Mouse (Mus musculus): ENCODE measurements around the gene Zdhhc18. TPM values are rescaled to one million over a fixed set of nuclear protein-coding genes. Genes with fewer than 3 reads are reported as not detected.

The Zdhhc18 gene
- polyA plus RNA-seq, 1 experiment from 2014 or later = 4.6 TPM

DNA sequence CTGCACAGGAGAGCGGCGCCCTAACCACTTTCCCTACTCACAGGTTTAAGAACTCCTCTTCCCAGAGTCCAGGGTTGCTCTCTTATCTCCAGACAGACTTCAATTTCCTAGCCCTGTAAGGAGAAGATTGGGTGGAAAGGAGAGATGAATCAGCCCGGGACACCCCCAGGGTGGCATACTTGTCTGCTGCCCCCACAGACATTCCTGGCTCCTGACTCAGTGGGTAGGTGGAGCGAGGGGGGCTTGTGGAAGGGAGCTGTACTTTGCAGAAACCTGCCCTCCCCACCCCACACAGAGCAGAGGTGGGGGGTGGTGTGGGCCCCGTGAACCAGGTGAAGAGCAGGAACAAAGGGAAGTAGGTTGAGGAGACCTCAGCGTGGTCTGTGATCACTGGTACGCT lies 54.4 kb downstream of the Zdhhc18 start:
- no peak overlapping the region for H3K9ac ChIP-seq
- no peak overlapping the region for H3K27ac ChIP-seq
- H3K9me3 ChIP-seq = no peaks in the 10 kb centered on the region
- H3K36me3 ChIP-seq (replicated peaks) = peaks cover 29% of the 10 kb centered on the region
- no peak overlapping the region for H3K4me2 ChIP-seq
- WGBS = 75% methylated on average over 7 of the region's 7 CpGs
- no peak overlapping the region for H3K4me3 ChIP-seq (replicated peaks)
- peaks cover 35% of the 10 kb centered on the region for H3K27me3 ChIP-seq
- no peak for ATAC-seq (ENCODE audit: low FRiP score)
- peaks cover 13% of the 10 kb centered on the region for H3K4me1 ChIP-seq

DNA sequence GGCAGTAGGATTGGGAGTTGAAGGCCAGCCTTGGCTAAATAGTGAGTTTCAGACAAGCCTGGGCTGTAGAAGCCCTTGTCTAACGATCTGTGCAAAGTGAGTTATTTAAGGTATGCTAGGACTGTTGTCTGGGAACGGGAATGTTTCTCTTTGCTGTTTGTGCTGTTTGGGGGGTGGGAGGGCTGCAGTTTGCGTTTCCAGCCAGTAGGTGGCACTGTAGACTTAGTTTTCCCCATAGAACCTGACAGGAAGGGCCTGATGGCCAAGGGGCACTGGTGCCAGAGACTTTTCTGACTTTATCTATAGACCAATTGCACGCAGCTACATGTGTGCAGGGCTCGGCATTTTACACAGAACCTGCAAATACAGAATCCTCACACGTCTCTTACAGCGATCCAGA lies 57.4 kb downstream of the Zdhhc18 start:
- 32% methylated on average over 7 of the region's 7 CpGs for WGBS
- H3K9ac ChIP-seq = no peak overlapping the region
- H3K36me3 ChIP-seq (replicated peaks) = peaks cover 59% of the 10 kb centered on the region

GRCm38 (mm10) chr4:133584059-133584951 lies 65.6 kb downstream of the Zdhhc18 start, which contains the start of gene Gpn2:
TSS of gene Gpn2 (plus strand) at chr4:133584362.
- peaks cover 16% of the 10 kb centered on the region for H3K4me1 ChIP-seq
- peak within 1 kb of the TSS; percentile 61; the same call in 1 of the 2 replicates for H3K27ac ChIP-seq
- peak; percentile 84 for ATAC-seq (ENCODE audit: low FRiP score)
- H3K36me3 ChIP-seq (replicated peaks) = peaks cover 66% of the 10 kb centered on the region
- peak within 1 kb of the TSS; percentile 87 for H3K4me3 ChIP-seq (replicated peaks)
- 1% methylated on average over 65 of the region's 65 CpGs for WGBS
- no peaks in the 10 kb centered on the region for H3K9me3 ChIP-seq
- peak within 1 kb of the TSS; percentile 75 for H3K9ac ChIP-seq
- H3K27me3 ChIP-seq = no peaks in the 10 kb centered on the region
- H3K4me2 ChIP-seq = peak within 1 kb of the TSS; percentile 100

More for the DNA sequence above, 57.4 kb downstream of the Zdhhc18 start:
- Histone ChIP-seq H3K4me2 (no peak overlapping the region), H3K4me1 (no peaks in the 10 kb centered on the region), H3K4me3 (replicated peaks) (no peak overlapping the region), H3K27me3 (peaks cover 6% of the 10 kb centered on the region; the same call in 1 of the 2 replicates), H3K9me3 (no peaks in the 10 kb centered on the region), H3K27ac (no peak overlapping the region)
- ATAC-seq (ENCODE audit: low FRiP score) = no peak

DNA sequence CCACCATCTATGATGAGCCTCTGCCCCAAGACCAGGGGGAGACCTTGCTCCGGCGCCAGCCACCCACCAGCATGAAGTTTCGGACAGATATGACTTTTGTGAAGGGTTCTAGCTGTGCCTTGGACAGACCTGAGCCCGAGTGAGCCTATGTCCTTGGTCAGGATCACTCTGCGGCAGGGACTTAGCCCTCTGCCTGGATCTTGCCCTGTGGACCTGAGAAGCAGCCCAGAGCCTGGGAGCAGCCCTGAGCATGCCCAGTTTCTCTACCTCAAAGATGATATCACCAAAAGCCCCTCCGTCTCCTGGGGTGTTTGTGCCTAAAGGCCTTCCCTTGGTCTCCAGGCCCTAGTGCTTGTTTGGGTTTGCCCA lies 66.3 kb downstream of the Zdhhc18 start:
- Histone ChIP-seq H3K9ac (peak overlapping the region; percentile 75), H3K27ac (peak overlapping the region; percentile 57; the same call in 1 of the 2 replicates), H3K4me2 (peak overlapping the region; percentile 100), H3K4me3 (replicated peaks) (peak overlapping the region; percentile 87), H3K4me1 (peaks cover 16% of the 10 kb centered on the region), H3K36me3 (replicated peaks) (peaks cover 66% of the 10 kb centered on the region), H3K27me3 (no peaks in the 10 kb centered on the region), H3K9me3 (no peaks in the 10 kb centered on the region)
- peak; percentile 30; the same call in 1 of the 2 replicates for ATAC-seq (ENCODE audit: low FRiP score)
- WGBS = 67% methylated on average over 6 of the region's 6 CpGs

DNA sequence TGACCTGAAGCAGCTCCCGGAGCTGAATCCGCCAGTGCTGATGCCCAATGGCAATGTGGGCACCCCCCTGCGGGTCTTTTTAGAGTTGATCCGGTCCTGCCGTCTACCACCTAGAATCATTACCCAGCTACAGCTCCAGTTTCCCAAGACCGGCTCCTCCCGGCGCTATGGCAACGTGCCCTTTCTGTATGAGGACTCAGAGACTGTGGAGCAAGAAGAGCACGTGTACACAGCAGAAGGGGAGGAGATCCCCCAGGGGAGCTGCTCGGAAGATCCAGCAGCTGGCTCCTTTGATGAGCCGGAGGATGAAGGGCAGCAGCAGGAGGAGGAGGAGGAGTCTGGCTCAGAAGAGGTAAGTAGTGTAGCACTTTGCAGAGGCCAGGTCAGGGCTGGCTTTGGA lies 72.0 kb downstream of the Zdhhc18 start:
- Histone ChIP-seq H3K27ac (no peak overlapping the region), H3K27me3 (no peaks in the 10 kb centered on the region), H3K4me2 (no peak overlapping the region), H3K9ac (no peak overlapping the region), H3K9me3 (no peaks in the 10 kb centered on the region), H3K4me3 (replicated peaks) (no peak overlapping the region), H3K36me3 (replicated peaks) (peaks cover 43% of the 10 kb centered on the region), H3K4me1 (peaks cover 16% of the 10 kb centered on the region)
- WGBS = 80% methylated on average over 12 of the region's 12 CpGs
- no peak for ATAC-seq (ENCODE audit: low FRiP score)

DNA sequence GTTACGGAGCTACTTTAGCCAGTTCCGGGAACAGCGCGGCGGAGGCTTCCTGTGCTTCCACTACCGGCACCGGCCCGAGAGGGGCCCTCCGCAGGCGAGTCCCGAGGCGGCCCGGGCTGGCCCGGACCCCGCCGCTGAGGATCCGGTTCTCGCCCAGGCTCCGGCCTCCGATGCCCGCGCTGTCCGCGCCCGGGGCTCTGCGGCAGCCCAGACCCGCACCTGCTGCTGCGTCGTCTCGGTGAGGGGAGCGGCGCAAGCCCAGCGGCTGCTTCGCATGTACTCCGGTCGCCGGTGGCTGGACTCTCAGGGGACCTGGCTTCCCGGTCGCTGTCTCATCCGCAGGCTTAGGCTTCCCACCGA lies 75.1 kb downstream of the Zdhhc18 start:
- Histone ChIP-seq H3K27ac (peak overlapping the region; percentile 93), H3K9ac (peak overlapping the region; percentile 90), H3K4me2 (peak overlapping the region; percentile 93), H3K4me3 (replicated peaks) (peak overlapping the region; percentile 99), H3K4me1 (peaks cover 16% of the 10 kb centered on the region), H3K27me3 (no peaks in the 10 kb centered on the region), H3K36me3 (replicated peaks) (peaks cover 18% of the 10 kb centered on the region), H3K9me3 (no peaks in the 10 kb centered on the region)
- ATAC-seq (ENCODE audit: low FRiP score) = no peak; the same call in 1 of the 2 replicates
- under 1% methylated on average over 41 of the region's 41 CpGs for WGBS

DNA sequence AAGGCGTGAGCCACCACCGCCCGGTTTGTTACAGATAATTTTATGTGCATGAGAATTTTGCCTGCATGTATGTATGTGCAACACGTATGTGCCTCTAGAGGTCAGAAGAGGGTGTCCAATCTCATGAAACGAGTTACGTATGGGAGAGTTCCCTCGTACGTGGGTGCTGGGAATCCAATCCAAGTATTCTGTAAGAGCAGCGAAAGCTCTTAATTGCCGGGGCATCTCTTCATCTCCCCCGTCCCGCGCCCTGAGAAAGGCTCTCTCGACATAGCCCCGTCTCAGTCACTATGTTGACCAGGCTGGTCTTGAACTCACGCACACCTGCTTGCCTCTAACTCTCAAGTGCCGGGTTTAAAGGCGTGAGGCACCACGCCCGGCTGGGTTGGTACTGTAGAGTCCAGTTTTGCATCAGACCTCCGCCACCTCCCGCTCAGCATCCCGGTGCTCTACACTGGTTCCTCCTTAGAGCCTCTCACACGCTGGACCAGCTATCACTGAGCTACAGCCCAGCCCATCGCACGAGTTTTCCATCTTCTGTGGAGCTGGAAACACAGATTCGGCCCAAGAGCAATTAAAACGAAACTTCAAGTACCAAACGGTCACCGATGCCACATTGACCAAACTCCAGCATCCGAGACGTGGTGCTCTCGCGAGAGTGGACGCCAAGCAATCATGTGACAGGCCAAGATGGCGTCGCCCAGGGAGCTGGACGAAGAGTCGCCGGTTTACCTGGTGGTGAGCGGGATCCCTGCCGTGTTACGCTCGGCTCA lies 75.7 kb downstream of the Zdhhc18 start, which contains the start of gene Gpatch3:
Gene Gpatch3 (plus strand): TSS at position 676 of the 773 bp plus-strand sequence.
- Histone ChIP-seq H3K4me1 (peaks cover 16% of the 10 kb centered on the region), H3K27ac (peak within 1 kb of the TSS; percentile 93), H3K4me2 (peak within 1 kb of the TSS; percentile 93), H3K9ac (peak within 1 kb of the TSS; percentile 90), H3K4me3 (replicated peaks) (peak within 1 kb of the TSS; percentile 99), H3K9me3 (no peaks in the 10 kb centered on the region), H3K27me3 (no peaks in the 10 kb centered on the region), H3K36me3 (replicated peaks) (peaks cover 12% of the 10 kb centered on the region)
- WGBS = 8% methylated on average over 44 of the region's 44 CpGs
- peak; percentile 96 for ATAC-seq (ENCODE audit: low FRiP score)

DNA sequence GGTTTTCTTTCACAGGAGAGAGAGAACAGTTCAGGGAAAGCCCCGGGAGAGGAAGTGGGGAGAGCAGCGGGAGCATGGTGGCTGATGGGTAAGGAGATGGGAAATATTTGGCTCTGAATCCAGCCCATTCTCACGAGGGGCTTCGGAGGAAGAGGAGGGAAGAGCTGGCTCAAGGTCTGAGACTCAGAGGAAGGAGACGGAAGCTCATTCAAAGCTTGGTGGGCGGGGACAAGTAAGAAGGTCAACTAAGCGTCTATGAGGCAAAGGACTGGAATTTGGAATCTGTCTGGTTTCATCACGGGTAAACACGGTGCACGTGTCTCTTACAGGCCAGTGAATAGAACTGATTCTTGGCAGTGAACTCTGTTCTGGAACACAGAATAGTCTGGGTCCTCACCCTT lies 79.9 kb downstream of the Zdhhc18 start:
- WGBS = 65% methylated on average over 10 of the region's 10 CpGs
- Histone ChIP-seq H3K9me3 (no peaks in the 10 kb centered on the region), H3K4me2 (no peak overlapping the region), H3K36me3 (replicated peaks) (no peaks in the 10 kb centered on the region), H3K27ac (no peak overlapping the region), H3K4me3 (replicated peaks) (no peak overlapping the region), H3K27me3 (no peaks in the 10 kb centered on the region), H3K4me1 (peaks cover 6% of the 10 kb centered on the region), H3K9ac (no peak overlapping the region)
- ATAC-seq (ENCODE audit: low FRiP score) = no peak

DNA sequence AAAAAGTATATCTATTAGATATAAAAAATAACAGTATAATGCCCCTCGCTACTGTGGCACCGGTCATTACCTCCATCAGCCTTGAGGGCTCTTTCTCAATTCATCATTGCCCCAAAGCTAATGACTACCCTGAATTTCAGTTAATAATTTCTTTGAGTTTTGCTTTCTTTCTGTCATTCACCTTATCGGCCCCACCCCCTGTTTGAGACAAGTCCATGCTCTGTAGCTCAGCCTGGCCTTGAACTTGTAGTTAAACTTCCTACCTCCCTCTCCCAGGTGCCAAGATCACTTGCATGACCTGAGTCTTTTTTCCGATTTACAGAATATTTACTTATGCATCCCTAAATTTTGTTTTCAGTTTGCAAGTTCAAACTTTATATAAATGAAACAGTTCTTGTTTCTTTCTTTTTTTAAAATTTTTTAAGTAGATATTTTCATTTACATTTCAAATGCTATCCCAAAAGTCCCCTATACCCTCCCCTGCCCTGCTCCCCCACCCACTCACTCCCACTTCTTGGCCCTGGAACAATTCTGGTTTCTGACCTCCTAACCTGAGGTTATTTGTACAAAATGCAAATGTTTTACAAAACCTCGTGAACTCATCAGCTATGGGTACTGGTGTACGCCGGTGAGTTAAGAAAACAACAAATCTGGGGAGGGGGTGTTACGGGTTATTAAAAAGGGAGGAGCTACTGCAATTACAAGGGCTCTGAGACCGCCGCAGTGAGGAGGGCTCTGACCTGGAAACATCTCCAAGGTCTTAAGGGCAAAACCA lies 80.5 kb downstream of the Zdhhc18 start:
- no peak overlapping the region for H3K4me3 ChIP-seq (replicated peaks)
- H3K4me1 ChIP-seq = peaks cover 5% of the 10 kb centered on the region; the same call in 1 of the 2 replicates
- no peaks in the 10 kb centered on the region for H3K9me3 ChIP-seq
- H3K9ac ChIP-seq = no peak overlapping the region
- no peak for ATAC-seq (ENCODE audit: low FRiP score)
- H3K27me3 ChIP-seq = no peaks in the 10 kb centered on the region
- 84% methylated on average over 10 of the region's 10 CpGs for WGBS
- no peaks in the 10 kb centered on the region for H3K36me3 ChIP-seq (replicated peaks)
- no peak overlapping the region for H3K4me2 ChIP-seq
- no peak overlapping the region for H3K27ac ChIP-seq

GRCm38 (mm10) chr4:133567251-133567650 lies 82.7 kb downstream of the Zdhhc18 start:
- H3K4me1 ChIP-seq = no peaks in the 10 kb centered on the region
- WGBS = 36% methylated on average over 8 of the region's 8 CpGs
- no peak for ATAC-seq (ENCODE audit: low FRiP score)
- H3K4me2 ChIP-seq = no peak overlapping the region
- no peaks in the 10 kb centered on the region for H3K9me3 ChIP-seq
- no peak overlapping the region for H3K4me3 ChIP-seq (replicated peaks)
- no peak overlapping the region for H3K9ac ChIP-seq
- no peaks in the 10 kb centered on the region for H3K27me3 ChIP-seq
- no peak overlapping the region for H3K27ac ChIP-seq
- H3K36me3 ChIP-seq (replicated peaks) = no peaks in the 10 kb centered on the region

GRCm38 (mm10) chr4:133563123-133563571 lies 86.8 kb downstream of the Zdhhc18 start:
- Histone ChIP-seq H3K27me3 (no peaks in the 10 kb centered on the region), H3K4me2 (no peak overlapping the region), H3K9ac (no peak overlapping the region), H3K4me3 (replicated peaks) (no peak overlapping the region), H3K4me1 (no peaks in the 10 kb centered on the region), H3K9me3 (no peaks in the 10 kb centered on the region), H3K36me3 (replicated peaks) (no peaks in the 10 kb centered on the region), H3K27ac (no peak overlapping the region)
- 81% methylated on average over 11 of the region's 11 CpGs for WGBS
- ATAC-seq (ENCODE audit: low FRiP score) = no peak

- WGBS = 79% methylated on average over 4 of the region's 4 CpGs
- no peaks in the 10 kb centered on the region for H3K27me3 ChIP-seq
- no peak overlapping the region for H3K9ac ChIP-seq
- H3K4me2 ChIP-seq = no peak overlapping the region
- ATAC-seq (ENCODE audit: low FRiP score) = no peak
- no peaks in the 10 kb centered on the region for H3K36me3 ChIP-seq (replicated peaks)
- H3K4me3 ChIP-seq (replicated peaks) = no peak overlapping the region
- H3K27ac ChIP-seq = no peak overlapping the region
- no peaks in the 10 kb centered on the region for H3K4me1 ChIP-seq
- no peaks in the 10 kb centered on the region for H3K9me3 ChIP-seq
Measured at GRCm38 (mm10) chr4:133561622-133562021, 88.3 kb downstream of the Zdhhc18 start.
